Mouse (Mus musculus) stomach, postnatal 0 days (tissue): ENCODE data around the gene Lclat1. TPM values are rescaled to one million over a fixed set of nuclear protein-coding genes. Genes with fewer than 3 reads are reported as not detected.

Experiments used
- ATAC-seq: fragments of 200-750 bp; cut with Nextera tagmentation; 2 replicates; pipeline ENCODE4 v1.8.0; 2017; ENCODE audit not compliant: low FRiP score, low TSS enrichment
- DNase-seq: peaks from one replicate; pipeline ENCODE4 v3.0.0-alpha.2; 2016; ENCODE audit warnings: low spot score
- H3K27ac ChIP-seq: fragments of 300-500 bp; sonication (generic); replicated peaks from 2 replicates; pipeline ENCODE4 v1.5.1; 2014; ENCODE audit warnings: mild to moderate bottlenecking, control low read depth
- H3K27me3 ChIP-seq: fragments of 300-500 bp; sonication (generic); 2 replicates; pipeline ENCODE4 v1.6.1; 2014; ENCODE audit warnings: low read length; ENCODE audit not compliant: control insufficient read depth, insufficient read depth
- H3K36me3 ChIP-seq: fragments of 300-500 bp; sonication (generic); 2 replicates; pipeline ENCODE4 v1.6.1; 2014; ENCODE audit warnings: low read length, mixed read lengths; ENCODE audit not compliant: control insufficient read depth, insufficient read depth
- H3K4me1 ChIP-seq: fragments of 300-500 bp; sonication (generic); replicated peaks from 2 replicates; pipeline ENCODE4 v1.6.1; 2014; ENCODE audit warnings: antibody characterized with exemption; ENCODE audit not compliant: control insufficient read depth, insufficient read depth
- H3K4me2 ChIP-seq: fragments of 300-500 bp; sonication (generic); replicated peaks from 2 replicates; pipeline ENCODE4 v1.6.1; 2014; ENCODE audit warnings: low read depth, mild to moderate bottlenecking, control low read depth, moderate library complexity
- H3K4me3 ChIP-seq: fragments of 300-500 bp; sonication (generic); 2 replicates; pipeline ENCODE4 v1.5.1; 2014; ENCODE audit warnings: low read depth, low read length, control low read depth
- H3K9ac ChIP-seq: fragments of 300-500 bp; sonication (generic); 2 replicates; pipeline ENCODE4 v1.6.1; 2014; ENCODE audit warnings: mild to moderate bottlenecking, low read length, control low read depth, mixed read lengths
- H3K9me3 ChIP-seq: fragments of 300-500 bp; sonication (generic); 2 replicates; pipeline ENCODE4 v1.6.1; 2016; ENCODE audit warnings: low read length; ENCODE audit not compliant: control insufficient read depth
- CTCF ChIP-seq: IDR thresholded peaks from 2 replicates; pipeline ENCODE4 v1.5.1; 2016; ENCODE audit warnings: antibody characterized with exemption, low read depth, mild to moderate bottlenecking, moderate library complexity
- EP300 ChIP-seq: optimal IDR thresholded peaks from 2 replicates; pipeline ENCODE3; 2016; ENCODE audit warnings: antibody characterized with exemption
- WGBS: fragments of 180-500 bp; shearing (Covaris S2); extraction: QIAGEN DNeasy Blood & Tissue Kit; methylation state at CpG from one replicate; pipeline ENCODE4 v1.1.7; 2014; 5-methylcytosine and 5-hydroxymethylcytosine counted together
- polyA plus RNA-seq: library from polyadenylated mRNA; unstranded; fragments of >200 nt; fragmentation: Nextera tagmentation; extraction: Ambion mirVana; gene quantifications from 2 replicates; pipeline ENCODE4 v1.2.1, GENCODE M21; 2015

Lclat1 gene
- polyA plus RNA-seq, 1 experiment from 2014 or later: 4.3 TPM

DNA sequence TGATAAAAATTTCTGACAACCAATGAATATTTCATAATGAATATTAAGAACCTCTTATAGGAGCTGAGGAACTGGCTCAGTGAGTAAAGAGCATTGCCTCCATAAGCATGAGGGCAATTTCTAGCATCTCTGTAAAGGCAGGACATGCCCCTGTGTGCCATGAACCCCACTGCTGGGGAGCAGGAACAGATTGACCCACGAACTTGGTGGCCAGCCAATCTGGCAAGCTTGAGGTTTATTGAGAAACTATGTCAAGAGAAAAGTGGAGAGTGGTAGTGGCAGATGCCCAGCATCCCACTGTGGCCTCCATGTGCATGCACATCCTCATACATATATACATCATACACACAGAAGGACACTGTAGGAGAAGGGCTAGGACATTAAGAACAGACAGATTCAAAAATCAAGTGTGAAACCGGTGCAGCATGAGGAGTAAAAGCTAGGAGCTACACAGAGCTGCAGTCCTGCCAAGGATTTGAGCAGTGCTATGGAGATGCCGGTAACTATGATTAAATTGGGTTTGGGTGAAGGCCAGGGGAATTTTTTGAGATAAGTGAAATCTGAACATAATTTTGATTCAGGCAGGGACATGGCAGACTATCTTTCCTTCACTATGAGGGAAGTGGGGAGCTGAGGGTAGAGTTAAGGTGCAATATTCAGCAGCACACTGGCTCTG, 129.5 kb downstream of the Lclat1 start:
- no peak for TF ChIP-seq EP300
- no peak for TF ChIP-seq CTCF
- Histone ChIP-seq H3K27me3 (no peaks in the 10 kb centered on the region), H3K4me3 (no peak overlapping the region), H3K9me3 (no peaks in the 10 kb centered on the region), H3K36me3 (no peaks in the 10 kb centered on the region), H3K4me1 (no peaks in the 10 kb centered on the region), H3K4me2 (no peak overlapping the region), H3K9ac (no peak overlapping the region), H3K27ac (no peak overlapping the region)
- ATAC-seq (no peak), DNase-seq (no peak)
- WGBS: 68% methylated on average over 3 of the region's 3 CpGs

GRCm38 (mm10) chr17:73238501-73238900, 130.7 kb downstream of the Lclat1 start:
- no peak for DNase-seq
- Histone ChIP-seq H3K9ac (no peak overlapping the region), H3K4me1 (no peaks in the 10 kb centered on the region), H3K27me3 (no peaks in the 10 kb centered on the region), H3K4me2 (no peak overlapping the region), H3K36me3 (no peaks in the 10 kb centered on the region), H3K9me3 (no peaks in the 10 kb centered on the region), H3K4me3 (no peak overlapping the region), H3K27ac (no peak overlapping the region)
- TF ChIP-seq CTCF (no peak), EP300 (no peak)
- 76% methylated on average over 5 of the region's 5 CpGs for WGBS
- ATAC-seq: no peak

DNA sequence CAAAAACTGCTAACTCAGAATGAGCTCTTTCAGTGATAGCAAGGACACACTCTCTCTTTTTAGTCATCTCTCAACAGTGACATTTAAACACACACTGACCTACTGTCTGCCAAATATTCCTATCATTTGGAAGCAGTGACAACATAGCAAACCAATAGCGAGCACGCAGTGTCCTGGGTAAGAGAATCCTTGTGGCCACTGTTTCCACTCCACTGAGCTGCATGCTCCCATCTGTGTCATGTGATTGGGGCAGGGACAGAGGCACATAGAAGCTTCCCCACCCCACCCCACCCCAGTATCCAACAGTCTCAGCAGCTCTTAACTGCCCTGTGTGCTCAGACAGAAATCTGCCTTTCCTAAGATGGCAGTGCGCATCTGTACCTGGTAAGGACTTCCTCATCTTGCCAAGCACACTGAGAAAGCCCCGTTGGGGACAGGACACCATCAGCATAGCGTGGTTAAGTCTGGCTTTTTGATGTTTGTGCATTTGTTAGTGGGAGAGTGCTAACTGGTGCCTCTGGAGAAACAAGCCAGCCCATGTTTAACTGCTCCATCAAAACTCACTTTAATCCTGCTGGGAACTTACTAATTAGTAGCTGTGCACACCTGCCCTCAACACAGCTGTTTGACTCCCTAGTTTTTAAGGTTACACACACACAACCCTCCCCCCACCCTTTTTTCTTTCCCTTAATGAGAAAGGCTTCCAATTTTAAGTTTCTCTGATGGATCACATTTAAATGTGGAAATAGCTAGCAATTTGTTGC, 133.5 kb downstream of the Lclat1 start:
- no peaks in the 10 kb centered on the region for H3K27me3 ChIP-seq
- no peaks in the 10 kb centered on the region for H3K4me1 ChIP-seq
- WGBS: 85% methylated on average over 5 of the region's 5 CpGs
- ATAC-seq (no peak), DNase-seq (no peak)
- no peak overlapping the region for H3K4me3 ChIP-seq
- H3K27ac ChIP-seq: no peak overlapping the region
- H3K36me3 ChIP-seq: no peaks in the 10 kb centered on the region
- H3K9ac ChIP-seq: no peak overlapping the region
- no peaks in the 10 kb centered on the region for H3K9me3 ChIP-seq
- H3K4me2 ChIP-seq: no peak overlapping the region
- no peak for TF ChIP-seq CTCF
- TF ChIP-seq EP300: no peak

GRCm38 (mm10) chr17:73243676-73244075, 135.9 kb downstream of the Lclat1 start:
- H3K36me3 ChIP-seq: no peaks in the 10 kb centered on the region
- H3K4me1 ChIP-seq: no peaks in the 10 kb centered on the region
- H3K9me3 ChIP-seq: no peaks in the 10 kb centered on the region
- 96% methylated on average over 6 of the region's 6 CpGs for WGBS
- H3K27ac ChIP-seq: no peak overlapping the region
- no peak overlapping the region for H3K4me3 ChIP-seq
- H3K9ac ChIP-seq: no peak overlapping the region
- ATAC-seq: no peak
- H3K4me2 ChIP-seq: no peak overlapping the region
- DNase-seq: no peak
- TF ChIP-seq CTCF: no peak
- H3K27me3 ChIP-seq: no peaks in the 10 kb centered on the region

GRCm38 (mm10) chr17:73244596-73244995, 136.8 kb downstream of the Lclat1 start:
- Histone ChIP-seq H3K27ac (no peak overlapping the region), H3K4me3 (no peak overlapping the region), H3K9me3 (no peaks in the 10 kb centered on the region), H3K27me3 (no peaks in the 10 kb centered on the region), H3K36me3 (no peaks in the 10 kb centered on the region), H3K4me1 (no peaks in the 10 kb centered on the region), H3K4me2 (no peak overlapping the region), H3K9ac (no peak overlapping the region)
- DNase-seq (no peak), ATAC-seq (0 out of 2 replicates have a peak, but pooled peaks have one; percentile 12)
- no peak for TF ChIP-seq CTCF
- WGBS: 87% methylated on average over 3 of the region's 3 CpGs

- Histone ChIP-seq H3K9me3 (no peaks in the 10 kb centered on the region), H3K9ac (no peak overlapping the region), H3K4me1 (no peaks in the 10 kb centered on the region), H3K27me3 (no peaks in the 10 kb centered on the region), H3K36me3 (no peaks in the 10 kb centered on the region), H3K4me2 (no peak overlapping the region), H3K4me3 (no peak overlapping the region), H3K27ac (no peak overlapping the region)
- DNase-seq: no peak
- no peak for ATAC-seq
- WGBS: 64% methylated on average over 13 of the region's 13 CpGs
- TF ChIP-seq EP300 (no peak), CTCF (peak; percentile 7; the same call in 1 of the 2 replicates)
These were observed 137.4 kb downstream of the Lclat1 start for GRCm38 (mm10) chr17:73245089-73245684.
